Mouse (Mus musculus) midbrain, embryonic 10.5 days (tissue): ENCODE results near the gene Gsdma2. TPM values are rescaled to one million over a fixed set of nuclear protein-coding genes. Genes with fewer than 3 reads are reported as not detected.
"Not testable (repeated sequence)": the region's sequence is repeated elsewhere in the genome, so short reads cannot be mapped to it uniquely, and the experiment has no call there.

Experiments
- DNase-seq: peaks from one replicate; pipeline ENCODE4 v3.0.0-alpha.2; 2017; ENCODE audit warnings: low spot score
- H3K27ac ChIP-seq: fragments of 300-500 bp; sonication (generic); replicated peaks from 2 replicates; pipeline ENCODE4 v1.5.1; 2016; ENCODE audit warnings: mild to moderate bottlenecking
- H3K27me3 ChIP-seq: fragments of 300-500 bp; sonication (generic); 2 replicates; pipeline ENCODE4 v1.6.1; 2016; ENCODE audit warnings: low read depth, mild to moderate bottlenecking; ENCODE audit not compliant: poor library complexity, severe bottlenecking
- H3K36me3 ChIP-seq: fragments of 300-500 bp; sonication (generic); 2 replicates; pipeline ENCODE4 v1.6.1; 2016; ENCODE audit warnings: mild to moderate bottlenecking, moderate library complexity
- H3K4me1 ChIP-seq: fragments of 300-500 bp; sonication (generic); 2 replicates; pipeline ENCODE4 v1.6.1; 2016
- H3K4me3 ChIP-seq: fragments of 300-500 bp; sonication (generic); 2 replicates; pipeline ENCODE4 v1.5.1; 2016; ENCODE audit warnings: mild to moderate bottlenecking, moderate library complexity
- H3K9me3 ChIP-seq: fragments of 300-500 bp; sonication (generic); replicated peaks from 2 replicates; pipeline ENCODE4 v1.6.1; 2016; ENCODE audit warnings: mild to moderate bottlenecking
- WGBS: fragments of 180-500 bp; shearing (Covaris S2); methylation state at CpG from one replicate; pipeline ENCODE4 v1.1.7; 2016; 5-methylcytosine and 5-hydroxymethylcytosine counted together
- polyA plus RNA-seq: library from polyadenylated mRNA; unstranded; fragments of >200 nt; fragmentation: Nextera tagmentation; extraction: Ambion mirVana; gene quantifications from 2 replicates; pipeline ENCODE4 v1.2.1, GENCODE M21; 2016

Gene Gsdma2
- polyA plus RNA-seq, 1 experiment from 2014 or later: not detected

- WGBS: 98% methylated on average over 3 of the region's 3 CpGs
- H3K27me3 ChIP-seq: no peaks in the 10 kb centered on the region
- no peak for DNase-seq
- no peaks in the 10 kb centered on the region for H3K4me1 ChIP-seq
- H3K27ac ChIP-seq: no peak overlapping the region
- peaks cover 4% of the 10 kb centered on the region; the same call in 1 of the 2 replicates for H3K9me3 ChIP-seq
- H3K36me3 ChIP-seq: no peaks in the 10 kb centered on the region
- H3K4me3 ChIP-seq: no peak overlapping the region
Observed at GRCm38 (mm10) chr11:98628706-98629105, 17.9 kb upstream of the Gsdma2 start.

- no peaks in the 10 kb centered on the region for H3K36me3 ChIP-seq
- no peaks in the 10 kb centered on the region for H3K9me3 ChIP-seq
- WGBS: 89% methylated on average over 5 of the region's 5 CpGs
- no peaks in the 10 kb centered on the region for H3K27me3 ChIP-seq
- no peak overlapping the region for H3K4me3 ChIP-seq
- no peak overlapping the region for H3K27ac ChIP-seq
- no peak for DNase-seq
- H3K4me1 ChIP-seq: no peaks in the 10 kb centered on the region
Observed at GRCm38 (mm10) chr11:98630646-98631045, 15.9 kb upstream of the Gsdma2 start.

- 37% methylated on average over 10 of the region's 10 CpGs for WGBS
- H3K4me3 ChIP-seq, H3K36me3 ChIP-seq, H3K27me3 ChIP-seq, H3K4me1 ChIP-seq, H3K27ac ChIP-seq, H3K9me3 ChIP-seq: not testable (repeated sequence)
- peak; percentile 30 for DNase-seq
Observed at GRCm38 (mm10) chr11:98635312-98635970, 11.1 kb upstream of the Gsdma2 start.

GRCm38 (mm10) chr11:98637501-98637900, 9.1 kb upstream of the Gsdma2 start:
- 83% methylated on average over 1 of the region's 1 CpGs for WGBS
- no peaks in the 10 kb centered on the region for H3K27me3 ChIP-seq
- no peaks in the 10 kb centered on the region for H3K4me1 ChIP-seq

GRCm38 (mm10) chr11:98640091-98640490, 6.5 kb upstream of the Gsdma2 start:
- no peaks in the 10 kb centered on the region for H3K9me3 ChIP-seq
- no peak for DNase-seq
- no peaks in the 10 kb centered on the region for H3K27me3 ChIP-seq
- no peaks in the 10 kb centered on the region for H3K36me3 ChIP-seq
- 70% methylated on average over 5 of the region's 5 CpGs for WGBS
- H3K27ac ChIP-seq: no peak overlapping the region
- no peak overlapping the region for H3K4me3 ChIP-seq
- H3K4me1 ChIP-seq: no peaks in the 10 kb centered on the region

More at GRCm38 (mm10) chr11:98637501-98637900, 9.1 kb upstream of the Gsdma2 start:
- DNase-seq: no peak
- Histone ChIP-seq H3K9me3 (no peaks in the 10 kb centered on the region), H3K4me3 (no peak overlapping the region), H3K36me3 (no peaks in the 10 kb centered on the region), H3K27ac (no peak overlapping the region)

GRCm38 (mm10) chr11:98644757-98645156, 1.8 kb upstream of the Gsdma2 start:
- WGBS: 89% methylated on average over 3 of the region's 3 CpGs
- no peak overlapping the region for H3K27ac ChIP-seq
- no peaks in the 10 kb centered on the region for H3K36me3 ChIP-seq
- H3K9me3 ChIP-seq: no peaks in the 10 kb centered on the region
- no peaks in the 10 kb centered on the region for H3K4me1 ChIP-seq
- no peaks in the 10 kb centered on the region for H3K27me3 ChIP-seq
- no peak for DNase-seq
- no peak overlapping the region for H3K4me3 ChIP-seq

- H3K27me3 ChIP-seq: peaks cover 6% of the 10 kb centered on the region; the same call in 1 of the 2 replicates
- no peak for DNase-seq
- no peaks in the 10 kb centered on the region for H3K9me3 ChIP-seq
- H3K27ac ChIP-seq: no peak overlapping the region
- WGBS: 81% methylated on average over 2 of the region's 2 CpGs
- H3K4me3 ChIP-seq: no peak overlapping the region
- H3K4me1 ChIP-seq: no peaks in the 10 kb centered on the region
- no peaks in the 10 kb centered on the region for H3K36me3 ChIP-seq
Observed at GRCm38 (mm10) chr11:98645946-98646345, 613 bp upstream of the Gsdma2 start.

GRCm38 (mm10) chr11:98655076-98655475, 8.5 kb downstream of the Gsdma2 start:
- WGBS: 8% methylated on average over 7 of the region's 7 CpGs
- peak; percentile 64 for DNase-seq

GRCm38 (mm10) chr11:98660517-98660916, 14.0 kb downstream of the Gsdma2 start:
- WGBS: 14% methylated on average over 6 of the region's 6 CpGs
- Histone ChIP-seq H3K4me1 (peaks cover 6% of the 10 kb centered on the region), H3K27ac (0 out of 2 replicates have a peak overlapping the region, but pooled peaks have one; percentile 30), H3K27me3 (peaks cover 4% of the 10 kb centered on the region; the same call in 1 of the 2 replicates), H3K9me3 (no peaks in the 10 kb centered on the region), H3K36me3 (no peaks in the 10 kb centered on the region), H3K4me3 (0 out of 2 replicates have a peak overlapping the region, but pooled peaks have one; percentile 29)
- DNase-seq: peak; percentile 47

More at GRCm38 (mm10) chr11:98655076-98655475, 8.5 kb downstream of the Gsdma2 start:
- not testable (repeated sequence) for H3K4me3 ChIP-seq, H3K27me3 ChIP-seq, H3K9me3 ChIP-seq, H3K36me3 ChIP-seq, H3K27ac ChIP-seq, H3K4me1 ChIP-seq

GRCm38 (mm10) chr11:98664091-98664490, 17.5 kb downstream of the Gsdma2 start, which contains the start of gene Gsdma:
Gsdma (plus strand) TSS chr11:98664351.
- no peaks in the 10 kb centered on the region for H3K9me3 ChIP-seq
- H3K27ac ChIP-seq: no peak within 1 kb of the TSS
- WGBS: 36% methylated on average over 4 of the region's 4 CpGs
- H3K27me3 ChIP-seq: peaks cover 34% of the 10 kb centered on the region
- peaks cover 8% of the 10 kb centered on the region for H3K4me1 ChIP-seq
- no peak within 1 kb of the TSS for H3K4me3 ChIP-seq
- H3K36me3 ChIP-seq: no peaks in the 10 kb centered on the region
- DNase-seq: no peak

GRCm38 (mm10) chr11:98668984-98669383, 22.4 kb downstream of the Gsdma2 start:
- Histone ChIP-seq H3K27me3 (peaks cover 49% of the 10 kb centered on the region), H3K4me3 (no peak overlapping the region), H3K27ac (no peak overlapping the region), H3K4me1 (0 out of 2 replicates have a peak, but pooled peaks cover 2% of the 10 kb centered on the region), H3K9me3 (no peaks in the 10 kb centered on the region), H3K36me3 (no peaks in the 10 kb centered on the region)
- WGBS: 73% methylated on average over 2 of the region's 2 CpGs
- no peak for DNase-seq

GRCm38 (mm10) chr11:98671284-98671815, 24.8 kb downstream of the Gsdma2 start:
- Histone ChIP-seq H3K9me3 (no peaks in the 10 kb centered on the region), H3K27ac (no peak overlapping the region), H3K27me3 (peaks cover 43% of the 10 kb centered on the region), H3K4me3 (no peak overlapping the region), H3K4me1 (0 out of 2 replicates have a peak, but pooled peaks cover 2% of the 10 kb centered on the region), H3K36me3 (no peaks in the 10 kb centered on the region)
- DNase-seq: no peak
- 82% methylated on average over 3 of the region's 3 CpGs for whole genome bisulfite sequencing

GRCm38 (mm10) chr11:98671857-98672256, 25.3 kb downstream of the Gsdma2 start:
- Histone ChIP-seq H3K4me3 (no peak overlapping the region), H3K27ac (no peak overlapping the region), H3K9me3 (no peaks in the 10 kb centered on the region), H3K4me1 (0 out of 2 replicates have a peak, but pooled peaks cover 2% of the 10 kb centered on the region), H3K36me3 (no peaks in the 10 kb centered on the region), H3K27me3 (peaks cover 38% of the 10 kb centered on the region)
- 69% methylated on average over 5 of the region's 5 CpGs for WGBS
- no peak for DNase-seq
